Mouse (Mus musculus) CH12.LX (cell line): ENCODE data around the gene Pitx3. TPM values are rescaled to one million over a fixed set of nuclear protein-coding genes. Genes with fewer than 3 reads are reported as not detected.

Experiments used
- DNase-seq: peaks from one replicate; pipeline ENCODE4 v3.0.0-alpha.2; 2013; ENCODE audit errors: extremely low read depth
- H3K27ac ChIP-seq: 2 replicates; pipeline ENCODE4 v1.5.1; 2012; ENCODE audit warnings: low read depth, mild to moderate bottlenecking, control low read depth, moderate library complexity; ENCODE audit not compliant: insufficient read depth
- H3K27me3 ChIP-seq: replicated peaks from 2 replicates; pipeline ENCODE3; 2012; ENCODE audit warnings: inconsistent platforms
- H3K36me3 ChIP-seq, 2 experiments: replicated peaks in 1 of 2; 2 replicates each; pipeline versions ENCODE3 to v1.6.1; 2012; ENCODE audit warnings: inconsistent platforms in 1 of 2, low read length in 1 of 2, mild to moderate bottlenecking in 1 of 2, mixed read lengths in 1 of 2, moderate library complexity in 1 of 2; ENCODE audit not compliant: control insufficient read depth in 1 of 2, insufficient read depth in 1 of 2
- H3K4me1 ChIP-seq, 2 experiments: 2 replicates each; pipeline ENCODE4 v1.6.1; 2012; ENCODE audit warnings: inconsistent platforms in 1 of 2, moderate library complexity in 1 of 2; ENCODE audit not compliant: insufficient read depth in 2 of 2, control insufficient read depth in 1 of 2
- H3K4me2 ChIP-seq: 2 replicates; pipeline ENCODE4 v1.6.1; 2012; ENCODE audit warnings: low read depth, mild to moderate bottlenecking, control low read depth; ENCODE audit not compliant: poor library complexity, insufficient read depth, severe bottlenecking
- H3K4me3 ChIP-seq, 3 experiments: fragments of 150-350 bp in 1 of 3; sonication (generic) in 1 of 3; replicated peaks in 1 of 3; 2 replicates each; pipeline versions ENCODE3 to v1.5.1; 2011 to 2012; ENCODE audit warnings: low read depth in 2 of 3, low read length in 2 of 3, mild to moderate bottlenecking in 2 of 3, moderate library complexity in 2 of 3, control low read depth in 1 of 3, improper control_type of control experiment in 1 of 3, inconsistent platforms in 1 of 3, mixed read lengths in 1 of 3; ENCODE audit not compliant: poor library complexity in 1 of 3
- H3K79me2 ChIP-seq: replicated peaks from 2 replicates; pipeline ENCODE4 v1.6.1; 2012; ENCODE audit warnings: mild to moderate bottlenecking, moderate library complexity; ENCODE audit not compliant: control insufficient read depth, poor library complexity, insufficient read depth, severe bottlenecking; ENCODE audit errors: extremely low read depth
- H3K9ac ChIP-seq: 2 replicates; pipeline ENCODE4 v1.6.1; 2012; ENCODE audit warnings: low read depth, mild to moderate bottlenecking, control low read depth, moderate library complexity; ENCODE audit not compliant: insufficient read depth
- H3K9me3 ChIP-seq: replicated peaks from 2 replicates; pipeline ENCODE3; 2012; ENCODE audit warnings: low read length, inconsistent platforms, mixed read lengths
- BHLHE40 ChIP-seq: IDR thresholded peaks from 2 replicates; pipeline ENCODE4 v1.6.1; 2011; ENCODE audit warnings: mild to moderate bottlenecking, low read depth, low read length, improper control_type of control experiment
- CHD1 ChIP-seq: IDR thresholded peaks from 2 replicates; pipeline ENCODE4 v1.6.1; 2012; ENCODE audit warnings: low read depth, low read length, improper control_type of control experiment, inconsistent platforms
- CHD2 ChIP-seq: IDR thresholded peaks from 2 replicates; pipeline ENCODE4 v1.6.1; 2011; ENCODE audit warnings: low read length, improper control_type of control experiment
- CTCF ChIP-seq, 2 experiments: IDR thresholded peaks in 1 of 2; conservative IDR thresholded peaks in 1 of 2; 2 replicates each; pipeline ENCODE4 v1.5.1; 2011 to 2012; ENCODE audit warnings: low read depth in 2 of 2, low read length in 2 of 2, improper control_type of control experiment in 1 of 2, inconsistent platforms in 1 of 2, mild to moderate bottlenecking in 1 of 2, moderate library complexity in 1 of 2
- E2F4 ChIP-seq: IDR thresholded peaks from 2 replicates; pipeline ENCODE4 v1.6.1; 2011; ENCODE audit warnings: low read depth, low read length, improper control_type of control experiment; ENCODE audit not compliant: insufficient replicate concordance
- ELF1 ChIP-seq: IDR thresholded peaks from 2 replicates; pipeline ENCODE4 v1.6.1; 2014; ENCODE audit warnings: low read depth, mild to moderate bottlenecking, inconsistent platforms, low read length, improper control_type of control experiment
- EP300 ChIP-seq: IDR thresholded peaks from 2 replicates; pipeline ENCODE4 v1.6.1; 2011; ENCODE audit warnings: low read length, improper control_type of control experiment
- ETS1 ChIP-seq: conservative IDR thresholded peaks from 2 replicates; pipeline ENCODE4 v1.6.1; 2012; ENCODE audit warnings: low read depth, mild to moderate bottlenecking, inconsistent platforms, low read length, improper control_type of control experiment, moderate library complexity
- JUN ChIP-seq: IDR thresholded peaks from 2 replicates; pipeline ENCODE4 v1.6.1; 2011; ENCODE audit warnings: low read depth, mild to moderate bottlenecking, low read length, improper control_type of control experiment, moderate library complexity; ENCODE audit not compliant: insufficient read depth
- JUND ChIP-seq: conservative IDR thresholded peaks from 2 replicates; pipeline ENCODE4 v1.6.1; 2011; ENCODE audit warnings: low read depth, low read length, improper control_type of control experiment
- MAFK ChIP-seq: IDR thresholded peaks from 2 replicates; pipeline ENCODE4 v1.6.1; 2011; ENCODE audit warnings: low read length, improper control_type of control experiment; ENCODE audit not compliant: insufficient replicate concordance
- MAX ChIP-seq: IDR thresholded peaks from 2 replicates; pipeline ENCODE4 v1.6.1; 2011; ENCODE audit warnings: low read length, improper control_type of control experiment
- MEF2A ChIP-seq: IDR thresholded peaks from 2 replicates; pipeline ENCODE4 v1.6.1; 2014; ENCODE audit warnings: low read depth, mild to moderate bottlenecking, inconsistent platforms, low read length, improper control_type of control experiment, borderline replicate concordance
- MXI1 ChIP-seq: IDR thresholded peaks from 2 replicates; pipeline ENCODE4 v1.6.1; 2011; ENCODE audit warnings: mild to moderate bottlenecking, low read depth, low read length, improper control_type of control experiment
- MYC ChIP-seq: IDR thresholded peaks from 2 replicates; pipeline ENCODE4 v1.6.1; 2011; ENCODE audit warnings: low read depth, mild to moderate bottlenecking, improper control_type of control experiment, low read length
- NELFE ChIP-seq: IDR thresholded peaks from 2 replicates; pipeline ENCODE4 v1.6.1; 2011; ENCODE audit warnings: low read depth, low read length, improper control_type of control experiment
- POLR2AphosphoS2 ChIP-seq: IDR thresholded peaks from 2 replicates; pipeline ENCODE4 v1.6.1; 2011; ENCODE audit warnings: low read depth, low read length, improper control_type of control experiment
- RAD21 ChIP-seq: IDR thresholded peaks from 2 replicates; pipeline ENCODE4 v1.6.1; 2011; ENCODE audit warnings: low read depth, mild to moderate bottlenecking, low read length, improper control_type of control experiment, moderate library complexity
- SIN3A ChIP-seq: IDR thresholded peaks from 2 replicates; pipeline ENCODE4 v1.6.1; 2012; ENCODE audit warnings: low read length, improper control_type of control experiment, inconsistent platforms
- TBP ChIP-seq: conservative IDR thresholded peaks from 2 replicates; pipeline ENCODE4 v1.6.1; 2011; ENCODE audit warnings: low read depth, low read length, improper control_type of control experiment
- TCF12 ChIP-seq: IDR thresholded peaks from 2 replicates; pipeline ENCODE4 v1.6.1; 2014; ENCODE audit warnings: low read depth, mild to moderate bottlenecking, inconsistent platforms, low read length, improper control_type of control experiment
- USF1 ChIP-seq: IDR thresholded peaks from 2 replicates; pipeline ENCODE4 v1.6.1; 2014; ENCODE audit warnings: low read depth, mild to moderate bottlenecking, inconsistent platforms, low read length, improper control_type of control experiment
- USF2 ChIP-seq: conservative IDR thresholded peaks from 2 replicates; pipeline ENCODE4 v1.6.1; 2011; ENCODE audit warnings: low read depth, low read length, improper control_type of control experiment
- ZC3H11A ChIP-seq: IDR thresholded peaks from 2 replicates; pipeline ENCODE4 v1.6.1; 2012; ENCODE audit warnings: low read depth, mild to moderate bottlenecking, inconsistent platforms, low read length, improper control_type of control experiment
- ZKSCAN1 ChIP-seq: IDR thresholded peaks from 2 replicates; pipeline ENCODE4 v1.6.1; 2012; ENCODE audit warnings: low read depth, inconsistent platforms, low read length, improper control_type of control experiment, borderline replicate concordance
- ZMIZ1 ChIP-seq: IDR thresholded peaks from 2 replicates; pipeline ENCODE4 v1.6.1; 2012; ENCODE audit warnings: low read depth, mild to moderate bottlenecking, inconsistent platforms, low read length, improper control_type of control experiment
- ZNF384 ChIP-seq: IDR thresholded peaks from 2 replicates; pipeline ENCODE4 v1.6.1; 2012; ENCODE audit warnings: low read depth, low read length, improper control_type of control experiment, inconsistent platforms
- dilution Hi-C: fragments of 300-500 bp; cut with MboI; formaldehyde crosslinking; loops from 2 replicates; pipeline ENCODE4 v1.14.3; 2020; ENCODE audit warnings: low sequenced_read_pairs; ENCODE audit not compliant: extremely low pct_unique_long_range_greater_than_20kb, extremely low pct_ligation_motif_present
- in situ Hi-C: fragments of 300-500 bp; cut with MboI; formaldehyde crosslinking; loops from 3 replicates; pipeline ENCODE4 v1.14.3; 2019; ENCODE audit warnings: low sequenced_read_pairs, low pct_ligation_motif_present, low pct_unique_long_range_greater_than_20kb, mixed read lengths
- polyA plus RNA-seq: library from polyadenylated mRNA; unstranded; fragments of >175 nt; gene quantifications from 2 replicates; pipeline ENCODE4 v1.2.1, GENCODE M21; 2012; ENCODE audit warnings: low read depth; ENCODE audit not compliant: insufficient read length
- total RNA-seq, 2 experiments: library from RNA; depleted of rRNA; stranded (reverse); fragments of 300-350 nt in 1 of 2; fragments of >200 nt in 1 of 2; gene quantifications; 2 replicates each; pipeline ENCODE4 v1.2.3; 2012 to 2014

The Pitx3 gene
- total and polyA plus RNA-seq, 3 experiments: not detected

GRCm38 (mm10) chr19:46177046-46177445 is 28.9 kb upstream of the Pitx3 start:
- no peak overlapping the region for H3K4me2 ChIP-seq
- TF ChIP-seq MAFK (peak; percentile 38; the same call in 1 of the 2 replicates), SIN3A (no peak), MAX (no peak), USF1 (no peak), ETS1 (no peak), CHD2 (no peak)

GRCm38 (mm10) chr19:46175173-46175572 is 27.0 kb upstream of the Pitx3 start:
- in situ Hi-C loops (no loop called here), dilution Hi-C loops (no loop called here)
- DNase-seq: no peak

More at GRCm38 (mm10) chr19:46177046-46177445, 28.9 kb upstream of the Pitx3 start:
- H3K27me3 ChIP-seq: no peaks in the 10 kb centered on the region
- H3K27ac ChIP-seq: no peak overlapping the region
- DNase-seq: no peak
- no peaks in the 10 kb centered on the region for H3K9me3 ChIP-seq
- no peaks in the 10 kb centered on the region for H3K4me1 ChIP-seq
- H3K4me3 ChIP-seq: no peak overlapping the region
- dilution Hi-C loops: no loop called here
- in situ Hi-C loops: no loop called here
- H3K79me2 ChIP-seq: no peaks in the 10 kb centered on the region
- no peak overlapping the region for H3K9ac ChIP-seq
- peaks cover 12 to 31% of the 10 kb centered on the region in 2 experiments for H3K36me3 ChIP-seq

GRCm38 (mm10) chr19:46172541-46172940 is 24.4 kb upstream of the Pitx3 start:
- Histone ChIP-seq H3K36me3 (peaks cover 18 to 46% of the 10 kb centered on the region in 2 experiments), H3K27me3 (no peaks in the 10 kb centered on the region), H3K4me1 (no peaks in the 10 kb centered on the region), H3K79me2 (no peaks in the 10 kb centered on the region), H3K4me2 (no peak overlapping the region), H3K9me3 (no peaks in the 10 kb centered on the region), H3K4me3 (no peak overlapping the region), H3K9ac (no peak overlapping the region), H3K27ac (no peak overlapping the region)
- dilution Hi-C loops (no loop called here), in situ Hi-C loops (no loop called here)
- no peak for DNase-seq
- TF ChIP-seq BHLHE40: no peak
- no peak for TF ChIP-seq ZC3H11A
- TF ChIP-seq JUND: no peak
- no peak for TF ChIP-seq TCF12
- TF ChIP-seq ZKSCAN1: no peak
- TF ChIP-seq JUN: no peak
- no peak for TF ChIP-seq ELF1
- no peak for TF ChIP-seq MYC
- no peak for TF ChIP-seq CHD1
- TF ChIP-seq USF2: no peak
- no peak for TF ChIP-seq E2F4
- no peak for TF ChIP-seq ZMIZ1
- TF ChIP-seq RAD21: no peak
- TF ChIP-seq MXI1: no peak

More at GRCm38 (mm10) chr19:46175173-46175572, 27.0 kb upstream of the Pitx3 start:
- Histone ChIP-seq H3K9ac (no peak overlapping the region), H3K9me3 (no peaks in the 10 kb centered on the region), H3K36me3 (peaks cover 21 to 46% of the 10 kb centered on the region in 2 experiments), H3K27ac (no peak overlapping the region), H3K27me3 (no peaks in the 10 kb centered on the region), H3K4me1 (no peaks in the 10 kb centered on the region), H3K79me2 (no peaks in the 10 kb centered on the region), H3K4me2 (no peak overlapping the region), H3K4me3 (no peak overlapping the region)
- TF ChIP-seq MEF2A: no peak
- no peak for TF ChIP-seq E2F4
- no peak for TF ChIP-seq ZNF384
- no peak for TF ChIP-seq TCF12
- no peak for TF ChIP-seq USF2
- no peak for TF ChIP-seq TBP
- no peak for TF ChIP-seq ZMIZ1
- no peak for TF ChIP-seq POLR2AphosphoS2
- TF ChIP-seq NELFE: no peak
- TF ChIP-seq USF1: no peak
- TF ChIP-seq CTCF (conservative IDR thresholded peaks at IDR 0.05 in 1 of 2, IDR thresholded peaks at IDR 0.05 in 1 of 2; ENCODE audit: low read depth in 2 of 2, low read length in 2 of 2): no peak
- no peak for TF ChIP-seq SIN3A
- no peak for TF ChIP-seq MYC
- no peak for TF ChIP-seq ELF1
- TF ChIP-seq MAFK: no peak
- TF ChIP-seq EP300: no peak
- TF ChIP-seq JUN: no peak
- TF ChIP-seq ZKSCAN1: no peak
